Mouse (Mus musculus) erythroblast, embryonic 14.5 days (primary cell): ENCODE results near the gene Sgta. TPM values are rescaled to one million over a fixed set of nuclear protein-coding genes. Genes with fewer than 3 reads are reported as not detected.
"Not testable (repeated sequence)": the region's sequence is repeated elsewhere in the genome, so short reads cannot be mapped to it uniquely, and the experiment has no call there.

Source experiments
- H3K27me3 ChIP-seq: 2 replicates; pipeline ENCODE4 v1.6.1; 2012; ENCODE audit warnings: inconsistent platforms; ENCODE audit not compliant: control insufficient read depth
- H3K36me3 ChIP-seq: 2 replicates; pipeline ENCODE4 v1.6.1; 2012; ENCODE audit warnings: mild to moderate bottlenecking, inconsistent platforms; ENCODE audit not compliant: control insufficient read depth
- H3K4me1 ChIP-seq: 2 replicates; pipeline ENCODE4 v1.6.1; 2012; ENCODE audit warnings: inconsistent platforms; ENCODE audit not compliant: control insufficient read depth
- H3K4me3 ChIP-seq: replicated peaks from 2 replicates; pipeline ENCODE3; 2012; ENCODE audit warnings: moderate library complexity, mild to moderate bottlenecking, inconsistent platforms
- H3K9me3 ChIP-seq: 2 replicates; pipeline ENCODE4 v1.6.1; 2012; ENCODE audit warnings: low read length, inconsistent platforms, mixed read lengths; ENCODE audit not compliant: control insufficient read depth
- GATA1 ChIP-seq: IDR thresholded peaks from 2 replicates; pipeline ENCODE4 v1.6.1; 2012; ENCODE audit warnings: low read length, inconsistent platforms, mixed read lengths
- TAL1 ChIP-seq: IDR thresholded peaks from 3 replicates; pipeline ENCODE4 v1.6.1; 2012; ENCODE audit warnings: low read length, inconsistent platforms, mixed read lengths
- polyA plus RNA-seq: library from polyadenylated mRNA; stranded (reverse); fragments of >175 nt; gene quantifications from 2 replicates; pipeline ENCODE4 v1.2.3, GENCODE M21; 2012

The Sgta gene
- polyA plus RNA-seq, 1 experiment, result 18.3 TPM

- peaks cover 3% of the 10 kb centered on the region; the same call in 1 of the 2 replicates for H3K36me3 ChIP-seq
- TF ChIP-seq GATA1, result no peak
- no peak for TF ChIP-seq TAL1
- H3K9me3 ChIP-seq, result no peaks in the 10 kb centered on the region
- peaks cover 22% of the 10 kb centered on the region for H3K4me1 ChIP-seq
- no peak overlapping the region for H3K4me3 ChIP-seq
- peaks cover 6% of the 10 kb centered on the region for H3K27me3 ChIP-seq
Observed at GRCm38 (mm10) chr10:81062710-81063109, 2.7 kb upstream of the Sgta start.

- peak overlapping the region; percentile 82 for H3K4me3 ChIP-seq
- no peaks in the 10 kb centered on the region for H3K27me3 ChIP-seq
- H3K4me1 ChIP-seq, result peaks cover 36% of the 10 kb centered on the region
- H3K36me3 ChIP-seq, result peaks cover 17% of the 10 kb centered on the region
- H3K9me3 ChIP-seq, result no peaks in the 10 kb centered on the region
- TF ChIP-seq TAL1 (no peak), GATA1 (no peak)
Observed at GRCm38 (mm10) chr10:81058896-81059295, 1.1 kb downstream of the Sgta start.

- H3K9me3 ChIP-seq, result no peaks in the 10 kb centered on the region
- peaks cover 40% of the 10 kb centered on the region for H3K4me1 ChIP-seq
- H3K27me3 ChIP-seq, result no peaks in the 10 kb centered on the region
- H3K4me3 ChIP-seq, result no peak overlapping the region
- TF ChIP-seq GATA1 (no peak), TAL1 (no peak)
- peaks cover 26% of the 10 kb centered on the region for H3K36me3 ChIP-seq
Observed at GRCm38 (mm10) chr10:81057406-81058130, 2.4 kb downstream of the Sgta start.

GRCm38 (mm10) chr10:81055802-81056340 lies 4.1 kb downstream of the Sgta start:
- H3K9me3 ChIP-seq, H3K27me3 ChIP-seq, H3K4me3 ChIP-seq: not testable (repeated sequence)
- Histone ChIP-seq H3K4me1 (peaks cover 50% of the 10 kb centered on the region), H3K36me3 (peaks cover 43% of the 10 kb centered on the region)

- TF ChIP-seq TAL1, result no peak
- TF ChIP-seq GATA1, result no peak
- Histone ChIP-seq H3K27me3 (no peaks in the 10 kb centered on the region), H3K36me3 (peaks cover 50% of the 10 kb centered on the region), H3K9me3 (no peaks in the 10 kb centered on the region), H3K4me1 (peaks cover 51% of the 10 kb centered on the region), H3K4me3 (no peak overlapping the region)
Observed at GRCm38 (mm10) chr10:81055169-81055568, 4.8 kb downstream of the Sgta start.

- peaks cover 73% of the 10 kb centered on the region for H3K36me3 ChIP-seq
- TF ChIP-seq GATA1 (no peak), TAL1 (no peak)
Observed at GRCm38 (mm10) chr10:81052577-81052976, 7.4 kb downstream of the Sgta start.

GRCm38 (mm10) chr10:81051133-81051532 lies 8.8 kb downstream of the Sgta start:
- Histone ChIP-seq H3K4me3 (no peak overlapping the region), H3K36me3 (peaks cover 81% of the 10 kb centered on the region), H3K27me3 (no peaks in the 10 kb centered on the region), H3K9me3 (no peaks in the 10 kb centered on the region), H3K4me1 (peaks cover 20% of the 10 kb centered on the region)
- TF ChIP-seq GATA1 (no peak), TAL1 (no peak)

More at GRCm38 (mm10) chr10:81052577-81052976, 7.4 kb downstream of the Sgta start:
- Histone ChIP-seq H3K9me3 (no peaks in the 10 kb centered on the region), H3K27me3 (no peaks in the 10 kb centered on the region), H3K4me3 (no peak overlapping the region), H3K4me1 (peaks cover 31% of the 10 kb centered on the region)

- Histone ChIP-seq H3K4me3 (no peak overlapping the region), H3K36me3 (peaks cover 84% of the 10 kb centered on the region), H3K4me1 (peaks cover 19% of the 10 kb centered on the region)
Observed at GRCm38 (mm10) chr10:81050645-81051044, 9.3 kb downstream of the Sgta start.

GRCm38 (mm10) chr10:81045246-81045645 lies 14.7 kb downstream of the Sgta start:
- not testable (repeated sequence) for H3K4me3 ChIP-seq, H3K4me1 ChIP-seq, H3K27me3 ChIP-seq, H3K9me3 ChIP-seq
- peaks cover 75% of the 10 kb centered on the region for H3K36me3 ChIP-seq

More at GRCm38 (mm10) chr10:81050645-81051044, 9.3 kb downstream of the Sgta start:
- no peak for TF ChIP-seq TAL1
- TF ChIP-seq GATA1, result no peak
- H3K27me3 ChIP-seq, result no peaks in the 10 kb centered on the region
- H3K9me3 ChIP-seq, result no peaks in the 10 kb centered on the region
